Mouse (Mus musculus) MEL (cell line): ENCODE results near the gene Rab12. TPM values are rescaled to one million over a fixed set of nuclear protein-coding genes. Genes with fewer than 3 reads are reported as not detected.
A peak's percentile ranks its signal among the peaks of the same experiment; 100 is the strongest.

Experiments
- DNase-seq: peaks from one replicate; pipeline ENCODE4 v3.0.0; 2011; ENCODE audit warnings: low read depth, low spot score
- H3K27ac ChIP-seq: 2 replicates; pipeline ENCODE4 v1.5.1; 2012; ENCODE audit warnings: low read depth, mild to moderate bottlenecking, control low read depth, low read length, moderate library complexity; ENCODE audit not compliant: control insufficient read depth
- H3K27me3 ChIP-seq, 2 experiments: fragments of 150-350 bp in 1 of 2; sonication (generic) in 1 of 2; 2 replicates each; pipeline ENCODE4 v1.6.1; 2012; ENCODE audit warnings: low read length in 2 of 2, mild to moderate bottlenecking in 2 of 2, improper control_type of control experiment in 1 of 2, moderate library complexity in 1 of 2; ENCODE audit not compliant: insufficient read depth in 2 of 2, control insufficient read depth in 1 of 2
- H3K36me3 ChIP-seq, 2 experiments: 2 replicates each; pipeline ENCODE4 v1.6.1; 2012 to 2014; ENCODE audit warnings: low read length in 2 of 2, improper control_type of control experiment in 1 of 2, inconsistent platforms in 1 of 2, mild to moderate bottlenecking in 1 of 2; ENCODE audit not compliant: insufficient read depth in 2 of 2, control insufficient read depth in 1 of 2
- H3K4me1 ChIP-seq, 2 experiments: fragments of 150-350 bp in 1 of 2; sonication (generic) in 1 of 2; 2 replicates each; pipeline ENCODE4 v1.6.1; 2012; ENCODE audit warnings: low read length in 2 of 2, improper control_type of control experiment in 1 of 2, mild to moderate bottlenecking in 1 of 2; ENCODE audit not compliant: insufficient read depth in 2 of 2, control insufficient read depth in 1 of 2
- H3K4me3 ChIP-seq, 2 experiments: fragments of 150-350 bp in 1 of 2; sonication (generic) in 1 of 2; 2 replicates each; pipeline ENCODE4 v1.5.1; 2012; ENCODE audit warnings: low read depth in 2 of 2, low read length in 2 of 2, mild to moderate bottlenecking in 2 of 2, moderate library complexity in 2 of 2, control low read depth in 1 of 2, improper control_type of control experiment in 1 of 2; ENCODE audit not compliant: control insufficient read depth in 1 of 2, insufficient read depth in 1 of 2
- H3K79me2 ChIP-seq: 2 replicates; pipeline ENCODE4 v1.6.1; 2012; ENCODE audit warnings: mild to moderate bottlenecking, low read length, moderate library complexity; ENCODE audit not compliant: control insufficient read depth, poor library complexity, insufficient read depth
- H3K9ac ChIP-seq: 2 replicates; pipeline ENCODE4 v1.6.1; 2012; ENCODE audit warnings: low read depth, mild to moderate bottlenecking, control low read depth, low read length, moderate library complexity; ENCODE audit not compliant: control insufficient read depth, poor library complexity, severe bottlenecking
- H3K9me3 ChIP-seq: fragments of 150-350 bp; sonication (generic); replicated peaks from 2 replicates; pipeline ENCODE4 v1.6.1; 2012; ENCODE audit warnings: mild to moderate bottlenecking, low read length, improper control_type of control experiment, moderate library complexity; ENCODE audit not compliant: insufficient read depth
- BHLHE40 ChIP-seq: IDR thresholded peaks from 2 replicates; pipeline ENCODE4 v1.6.1; 2012; ENCODE audit warnings: low read depth, mild to moderate bottlenecking, inconsistent platforms, low read length, improper control_type of control experiment, borderline replicate concordance
- CHD1 ChIP-seq: IDR thresholded peaks from 2 replicates; pipeline ENCODE4 v1.6.1; 2012; ENCODE audit warnings: low read depth, mild to moderate bottlenecking, inconsistent platforms, low read length, improper control_type of control experiment
- CTCF ChIP-seq, 3 experiments: IDR thresholded peaks in 2 of 3; conservative IDR thresholded peaks in 1 of 3; 2 replicates each; pipeline ENCODE4 v1.5.1; 2011 to 2012; ENCODE audit warnings: low read length in 3 of 3, low read depth in 2 of 3, mild to moderate bottlenecking in 2 of 3, improper control_type of control experiment in 1 of 3, inconsistent platforms in 1 of 3, mixed read lengths in 1 of 3, moderate library complexity in 1 of 3; ENCODE audit not compliant: control insufficient read depth in 1 of 3, insufficient read depth in 1 of 3, poor library complexity in 1 of 3, severe bottlenecking in 1 of 3
- E2F4 ChIP-seq: IDR thresholded peaks from 2 replicates; pipeline ENCODE4 v1.6.1; 2011; ENCODE audit warnings: low read depth, low read length, improper control_type of control experiment, borderline replicate concordance
- ETS1 ChIP-seq: IDR thresholded peaks from 2 replicates; pipeline ENCODE4 v1.6.1; 2012; ENCODE audit warnings: low read depth, mild to moderate bottlenecking, inconsistent platforms, low read length, improper control_type of control experiment, moderate library complexity
- GABPA ChIP-seq: IDR thresholded peaks from 2 replicates; pipeline ENCODE4 v1.6.1; 2012; ENCODE audit warnings: low read depth, mild to moderate bottlenecking, inconsistent platforms, low read length, improper control_type of control experiment, moderate library complexity
- GATA1 ChIP-seq: IDR thresholded peaks from 2 replicates; pipeline ENCODE4 v1.6.1; 2011; ENCODE audit warnings: low read depth, low read length, improper control_type of control experiment
- HCFC1 ChIP-seq: IDR thresholded peaks from 2 replicates; pipeline ENCODE4 v1.6.1; 2012; ENCODE audit warnings: low read depth, mild to moderate bottlenecking, inconsistent platforms, low read length, improper control_type of control experiment, moderate library complexity
- MAFK ChIP-seq: IDR thresholded peaks from 2 replicates; pipeline ENCODE4 v1.6.1; 2011; ENCODE audit warnings: low read depth, mild to moderate bottlenecking, low read length, improper control_type of control experiment, borderline replicate concordance
- MAX ChIP-seq: IDR thresholded peaks from 2 replicates; pipeline ENCODE4 v1.6.1; 2011; ENCODE audit warnings: low read length, improper control_type of control experiment
- MYB ChIP-seq: IDR thresholded peaks from 2 replicates; pipeline ENCODE4 v1.6.1; 2011; ENCODE audit warnings: mild to moderate bottlenecking, low read depth, low read length, improper control_type of control experiment
- NELFE ChIP-seq: IDR thresholded peaks from 2 replicates; pipeline ENCODE4 v1.6.1; 2011; ENCODE audit warnings: low read depth, low read length, improper control_type of control experiment
- NRF1 ChIP-seq: IDR thresholded peaks from 2 replicates; pipeline ENCODE4 v1.6.1; 2014; ENCODE audit warnings: low read depth, mild to moderate bottlenecking, inconsistent platforms, low read length, improper control_type of control experiment, moderate library complexity; ENCODE audit not compliant: poor library complexity, insufficient read depth, severe bottlenecking
- POLR2AphosphoS2 ChIP-seq: IDR thresholded peaks from 2 replicates; pipeline ENCODE4 v1.6.1; 2011; ENCODE audit warnings: low read length, improper control_type of control experiment
- POLR2AphosphoS5 ChIP-seq: IDR thresholded peaks from 2 replicates; pipeline ENCODE4 v1.6.1; 2012; ENCODE audit warnings: low read depth, borderline replicate concordance, mild to moderate bottlenecking, inconsistent platforms, low read length, moderate library complexity, mixed read lengths
- RCOR1 ChIP-seq: IDR thresholded peaks from 2 replicates; pipeline ENCODE4 v1.6.1; 2012; ENCODE audit warnings: low read depth, mild to moderate bottlenecking, inconsistent platforms, low read length, improper control_type of control experiment
- SIN3A ChIP-seq: IDR thresholded peaks from 2 replicates; pipeline ENCODE4 v1.6.1; 2012; ENCODE audit warnings: low read length, improper control_type of control experiment, inconsistent platforms
- SMC3 ChIP-seq: IDR thresholded peaks from 2 replicates; pipeline ENCODE4 v1.6.1; 2011; ENCODE audit warnings: low read depth, low read length, improper control_type of control experiment
- UBTF ChIP-seq: IDR thresholded peaks from 2 replicates; pipeline ENCODE4 v1.6.1; 2012; ENCODE audit warnings: low read depth, mild to moderate bottlenecking, inconsistent platforms, low read length, improper control_type of control experiment, moderate library complexity, borderline replicate concordance; ENCODE audit not compliant: insufficient read depth
- USF2 ChIP-seq, 2 experiments: IDR thresholded peaks; 2 replicates each; pipeline ENCODE4 v1.6.1; 2011 to 2012; ENCODE audit warnings: improper control_type of control experiment in 2 of 2, low read length in 2 of 2, borderline replicate concordance in 1 of 2, inconsistent platforms in 1 of 2, low read depth in 1 of 2, mild to moderate bottlenecking in 1 of 2; ENCODE audit not compliant: insufficient read depth in 1 of 2
- ZC3H11A ChIP-seq: IDR thresholded peaks from 2 replicates; pipeline ENCODE4 v1.6.1; 2012; ENCODE audit warnings: low read depth, mild to moderate bottlenecking, inconsistent platforms, low read length, improper control_type of control experiment
- ZKSCAN1 ChIP-seq: IDR thresholded peaks from 2 replicates; pipeline ENCODE4 v1.6.1; 2012; ENCODE audit warnings: low read depth, mild to moderate bottlenecking, inconsistent platforms, low read length, improper control_type of control experiment, moderate library complexity
- ZMIZ1 ChIP-seq: IDR thresholded peaks from 2 replicates; pipeline ENCODE4 v1.6.1; 2012; ENCODE audit warnings: low read depth, mild to moderate bottlenecking, inconsistent platforms, low read length, improper control_type of control experiment, moderate library complexity
- polyA plus RNA-seq, 2 experiments: library from polyadenylated mRNA; stranded (reverse) in 1 of 2; unstranded in 1 of 2; fragments of >175 nt in 1 of 2; fragments of >200 nt in 1 of 2; gene quantifications; 2 replicates each; pipeline versions ENCODE4 v1.2.1 to v1.2.4; 2012; ENCODE audit warnings: low replicate concordance in 2 of 2, low read depth in 1 of 2; ENCODE audit not compliant: insufficient read length in 2 of 2, insufficient read depth in 1 of 2, missing spikeins in 1 of 2
- total RNA-seq: library from RNA; depleted of rRNA; stranded (reverse); fragments of 300-350 nt; gene quantifications from 2 replicates; pipeline ENCODE4 v1.2.3, GENCODE M21; 2012

Rab12 gene
- total and polyA plus RNA-seq, 3 experiments = 10.7 to 19.0 TPM; not detected in 1

GRCm38 (mm10) chr17:66451143-66451542, 68.4 kb downstream of the Rab12 start:
- H3K79me2 ChIP-seq = no peaks in the 10 kb centered on the region
- TF ChIP-seq MAX (no peak), CTCF (IDR thresholded peaks at IDR 0.05 in 2 of 3, conservative IDR thresholded peaks at IDR 0.05 in 1 of 3; ENCODE audit: control insufficient read depth in 1 of 3, insufficient read depth in 1 of 3, low read depth in 2 of 3, low read length in 3 of 3, poor library complexity in 1 of 3, severe bottlenecking in 1 of 3) (peak in 1 of 3 experiments; percentile 13; a peak in 1 of 6 replicates), UBTF (no peak), SMC3 (no peak)

GRCm38 (mm10) chr17:66450526-66451070, 68.9 kb downstream of the Rab12 start:
- H3K9me3 ChIP-seq = no peaks in the 10 kb centered on the region
- no peak for DNase-seq
- H3K27ac ChIP-seq = no peak overlapping the region
- no peaks in the 10 kb centered on the region for H3K27me3 ChIP-seq
- TF ChIP-seq CHD1 (no peak), E2F4 (no peak), HCFC1 (no peak), UBTF (no peak), NRF1 (no peak), MAFK (no peak), ZMIZ1 (no peak), ZC3H11A (no peak), POLR2AphosphoS2 (no peak)
- no peaks in the 10 kb centered on the region for H3K79me2 ChIP-seq
- no peaks in the 10 kb centered on the region for H3K4me1 ChIP-seq
- H3K36me3 ChIP-seq = no peaks in the 10 kb centered on the region
- no peak overlapping the region for H3K9ac ChIP-seq
- H3K4me3 ChIP-seq = no peak overlapping the region

More at GRCm38 (mm10) chr17:66451143-66451542, 68.4 kb downstream of the Rab12 start:
- Histone ChIP-seq H3K27ac (no peak overlapping the region), H3K9ac (no peak overlapping the region), H3K36me3 (no peaks in the 10 kb centered on the region), H3K9me3 (no peaks in the 10 kb centered on the region), H3K4me3 (no peak overlapping the region), H3K27me3 (no peaks in the 10 kb centered on the region), H3K4me1 (no peaks in the 10 kb centered on the region)
- no peak for DNase-seq

- Histone ChIP-seq H3K4me3 (no peak within 1 kb of the TSS), H3K9me3 (no peaks in the 10 kb centered on the region), H3K27ac (no peak within 1 kb of the TSS), H3K9ac (no peak within 1 kb of the TSS), H3K79me2 (no peaks in the 10 kb centered on the region), H3K27me3 (no peaks in the 10 kb centered on the region), H3K4me1 (no peaks in the 10 kb centered on the region), H3K36me3 (no peaks in the 10 kb centered on the region)
- no peak for DNase-seq
- no peak for TF ChIP-seq E2F4
- no peak for TF ChIP-seq ZKSCAN1
- no peak for TF ChIP-seq BHLHE40
- TF ChIP-seq NRF1 = no peak
- no peak for TF ChIP-seq GATA1
- TF ChIP-seq POLR2AphosphoS2 = no peak
- TF ChIP-seq NELFE = no peak
- no peak for TF ChIP-seq SIN3A
- TF ChIP-seq POLR2AphosphoS5 = no peak
- TF ChIP-seq ETS1 = no peak
- no peak for TF ChIP-seq RCOR1
- TF ChIP-seq CTCF (IDR thresholded peaks at IDR 0.05 in 2 of 3, conservative IDR thresholded peaks at IDR 0.05 in 1 of 3; ENCODE audit: control insufficient read depth in 1 of 3, insufficient read depth in 1 of 3, low read depth in 2 of 3, low read length in 3 of 3, poor library complexity in 1 of 3, severe bottlenecking in 1 of 3) = no peak
- TF ChIP-seq MYB = no peak
- no peak for TF ChIP-seq GABPA
- no peak for TF ChIP-seq USF2 (IDR thresholded peaks at IDR 0.05; ENCODE audit: borderline replicate concordance in 1 of 2, insufficient read depth in 1 of 2, low read depth in 1 of 2, low read length in 2 of 2)
Measured at GRCm38 (mm10) chr17:66449460-66450341, 69.8 kb downstream of the Rab12 start, which contains the start of gene Mtcl1. Gene Mtcl1 (minus strand): TSS chr17:66449750.
